Mouse (Mus musculus) hindbrain, embryonic 15.5 days (tissue): ENCODE data around the gene Slc39a8. TPM values are rescaled to one million over a fixed set of nuclear protein-coding genes. Genes with fewer than 3 reads are reported as not detected.

Experiments used
- ATAC-seq: fragments of 200-750 bp; cut with Nextera tagmentation; 2 replicates; pipeline ENCODE4 v1.8.0; 2017; ENCODE audit warnings: low read depth, moderate number of reproducible peaks, moderate TSS enrichment; ENCODE audit not compliant: low FRiP score
- H3K27ac ChIP-seq: fragments of 300-500 bp; sonication (generic); replicated peaks from 2 replicates; pipeline ENCODE4 v1.5.1; 2015; ENCODE audit warnings: mild to moderate bottlenecking, inconsistent platforms
- H3K27me3 ChIP-seq: fragments of 300-500 bp; sonication (generic); 2 replicates; pipeline ENCODE4 v1.6.1; 2015; ENCODE audit warnings: control low read depth, inconsistent platforms
- H3K36me3 ChIP-seq: fragments of 300-500 bp; sonication (generic); 2 replicates; pipeline ENCODE4 v1.6.1; 2015; ENCODE audit warnings: control low read depth, inconsistent platforms
- H3K4me1 ChIP-seq: fragments of 300-500 bp; sonication (generic); replicated peaks from 2 replicates; pipeline ENCODE4 v1.6.1; 2015; ENCODE audit warnings: control low read depth, inconsistent platforms
- H3K4me2 ChIP-seq: fragments of 300-500 bp; sonication (generic); 2 replicates; pipeline ENCODE4 v1.6.1; 2015; ENCODE audit warnings: moderate library complexity, mild to moderate bottlenecking, inconsistent platforms
- H3K4me3 ChIP-seq: fragments of 300-500 bp; sonication (generic); 2 replicates; pipeline ENCODE4 v1.5.1; 2015; ENCODE audit warnings: mild to moderate bottlenecking, inconsistent platforms
- H3K9ac ChIP-seq: fragments of 300-500 bp; sonication (generic); 2 replicates; pipeline ENCODE4 v1.6.1; 2015; ENCODE audit warnings: inconsistent platforms
- H3K9me3 ChIP-seq: fragments of 300-500 bp; sonication (generic); 2 replicates; pipeline ENCODE4 v1.6.1; 2016; ENCODE audit warnings: control low read depth, inconsistent platforms
- WGBS: fragments of 180-500 bp; shearing (Covaris S2); methylation state at CpG from one replicate; pipeline ENCODE4 v1.1.7; 2015; 5-methylcytosine and 5-hydroxymethylcytosine counted together
- polyA plus RNA-seq: library from polyadenylated mRNA; unstranded; fragments of >200 nt; fragmentation: Nextera tagmentation; extraction: Ambion mirVana; gene quantifications from 2 replicates; pipeline ENCODE4 v1.2.1, GENCODE M21; 2015

Slc39a8 gene
- polyA plus RNA-seq, 1 experiment from 2014 or later = 13.1 TPM

GRCm38 (mm10) chr3:135828000-135828399 lies 2.9 kb downstream of the Slc39a8 start:
- Histone ChIP-seq H3K9me3 (no peaks in the 10 kb centered on the region), H3K4me3 (no peak overlapping the region), H3K36me3 (no peaks in the 10 kb centered on the region), H3K27ac (no peak overlapping the region), H3K27me3 (peaks cover 11% of the 10 kb centered on the region), H3K4me2 (no peak overlapping the region), H3K4me1 (peaks cover 22% of the 10 kb centered on the region), H3K9ac (no peak overlapping the region)
- ATAC-seq = no peak
- 52% methylated on average over 1 of the region's 1 CpGs for WGBS

DNA sequence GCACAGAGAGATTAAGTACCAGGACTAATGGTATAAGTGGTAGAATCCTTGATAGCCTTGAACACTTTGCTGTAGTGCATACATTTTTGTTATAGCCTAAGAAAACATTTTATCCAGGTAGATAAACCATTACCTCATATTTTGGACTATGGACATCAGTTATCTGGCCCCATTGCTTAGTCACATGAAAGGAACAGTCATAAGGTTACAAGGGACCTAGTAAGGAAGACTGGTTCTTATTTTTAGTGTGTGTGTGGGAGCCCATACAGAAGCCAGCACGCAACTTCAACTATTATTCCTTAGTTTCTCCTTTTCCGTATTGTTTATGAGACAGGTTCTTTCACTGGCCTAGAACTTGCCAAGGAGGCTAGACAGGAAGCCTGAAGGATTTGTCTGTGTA lies 7.4 kb downstream of the Slc39a8 start:
- Histone ChIP-seq H3K4me3 (no peak overlapping the region), H3K36me3 (no peaks in the 10 kb centered on the region), H3K4me2 (no peak overlapping the region), H3K9me3 (no peaks in the 10 kb centered on the region), H3K27me3 (peaks cover 2% of the 10 kb centered on the region; the same call in 1 of the 2 replicates), H3K9ac (no peak overlapping the region), H3K27ac (no peak overlapping the region), H3K4me1 (no peaks in the 10 kb centered on the region)
- ATAC-seq = no peak
- 92% methylated on average over 2 of the region's 2 CpGs for WGBS

GRCm38 (mm10) chr3:135832907-135833306 lies 7.8 kb downstream of the Slc39a8 start:
- Histone ChIP-seq H3K4me2 (no peak overlapping the region), H3K36me3 (no peaks in the 10 kb centered on the region), H3K27ac (no peak overlapping the region), H3K4me3 (no peak overlapping the region), H3K9me3 (no peaks in the 10 kb centered on the region), H3K4me1 (no peaks in the 10 kb centered on the region), H3K27me3 (0 out of 2 replicates have a peak, but pooled peaks cover 2% of the 10 kb centered on the region), H3K9ac (no peak overlapping the region)
- 82% methylated on average over 4 of the region's 4 CpGs for WGBS
- ATAC-seq = no peak

DNA sequence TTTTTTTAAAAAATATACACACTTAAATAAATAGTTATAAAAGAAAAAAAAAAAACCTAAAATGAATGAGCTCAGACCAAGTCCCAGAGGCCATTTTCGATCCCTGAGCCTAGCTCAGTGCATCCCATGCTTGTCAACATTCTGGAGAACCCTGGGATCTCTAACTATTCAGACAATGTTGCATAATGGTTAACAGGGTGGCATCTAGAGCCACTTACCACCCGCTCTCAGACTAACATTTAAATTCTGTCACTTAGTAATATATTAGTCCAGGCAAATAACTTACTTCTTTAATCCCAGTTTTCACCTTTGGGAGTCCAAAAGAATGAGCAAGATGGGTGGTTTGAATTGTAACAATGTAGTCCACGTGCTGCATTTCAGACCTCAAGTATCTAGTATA lies 9.9 kb downstream of the Slc39a8 start:
- Histone ChIP-seq H3K4me2 (no peak overlapping the region), H3K36me3 (no peaks in the 10 kb centered on the region), H3K27me3 (no peaks in the 10 kb centered on the region), H3K4me1 (no peaks in the 10 kb centered on the region), H3K27ac (no peak overlapping the region), H3K4me3 (no peak overlapping the region), H3K9ac (no peak overlapping the region), H3K9me3 (no peaks in the 10 kb centered on the region)
- 84% methylated on average over 3 of the region's 3 CpGs for WGBS
- ATAC-seq = no peak

- Histone ChIP-seq H3K4me1 (no peaks in the 10 kb centered on the region), H3K9ac (no peak overlapping the region), H3K27ac (no peak overlapping the region), H3K9me3 (no peaks in the 10 kb centered on the region), H3K4me3 (no peak overlapping the region), H3K4me2 (no peak overlapping the region), H3K27me3 (no peaks in the 10 kb centered on the region), H3K36me3 (no peaks in the 10 kb centered on the region)
- WGBS = 95% methylated on average over 13 of the region's 13 CpGs
- ATAC-seq = no peak
Measured at GRCm38 (mm10) chr3:135839535-135839934, 14.5 kb downstream of the Slc39a8 start.

DNA sequence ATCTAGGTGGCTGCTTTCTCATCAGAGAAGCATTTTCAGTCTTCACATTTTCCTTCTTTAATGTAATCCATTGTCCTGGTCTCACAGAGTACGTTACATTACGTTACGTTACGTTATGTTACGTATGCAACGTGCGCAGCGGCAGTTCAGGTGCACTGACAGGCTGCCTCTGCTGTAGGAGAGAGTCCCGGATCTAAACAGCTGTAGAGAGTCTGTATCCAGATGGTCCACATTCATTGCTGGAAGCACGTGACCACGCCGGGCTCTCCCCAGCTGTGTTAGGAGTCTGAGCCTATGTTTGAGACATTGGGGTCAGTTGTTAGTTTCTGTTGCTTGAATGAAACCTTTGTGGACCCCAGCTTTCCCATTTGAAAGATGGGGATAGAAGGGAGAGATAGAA lies 15.1 kb downstream of the Slc39a8 start:
- no peak overlapping the region for H3K9ac ChIP-seq
- H3K36me3 ChIP-seq = no peaks in the 10 kb centered on the region
- no peak overlapping the region for H3K27ac ChIP-seq
- 83% methylated on average over 12 of the region's 12 CpGs for WGBS
- H3K4me3 ChIP-seq = no peak overlapping the region
- no peak overlapping the region for H3K4me2 ChIP-seq
- H3K9me3 ChIP-seq = no peaks in the 10 kb centered on the region
- no peaks in the 10 kb centered on the region for H3K4me1 ChIP-seq
- no peak for ATAC-seq
- no peaks in the 10 kb centered on the region for H3K27me3 ChIP-seq

DNA sequence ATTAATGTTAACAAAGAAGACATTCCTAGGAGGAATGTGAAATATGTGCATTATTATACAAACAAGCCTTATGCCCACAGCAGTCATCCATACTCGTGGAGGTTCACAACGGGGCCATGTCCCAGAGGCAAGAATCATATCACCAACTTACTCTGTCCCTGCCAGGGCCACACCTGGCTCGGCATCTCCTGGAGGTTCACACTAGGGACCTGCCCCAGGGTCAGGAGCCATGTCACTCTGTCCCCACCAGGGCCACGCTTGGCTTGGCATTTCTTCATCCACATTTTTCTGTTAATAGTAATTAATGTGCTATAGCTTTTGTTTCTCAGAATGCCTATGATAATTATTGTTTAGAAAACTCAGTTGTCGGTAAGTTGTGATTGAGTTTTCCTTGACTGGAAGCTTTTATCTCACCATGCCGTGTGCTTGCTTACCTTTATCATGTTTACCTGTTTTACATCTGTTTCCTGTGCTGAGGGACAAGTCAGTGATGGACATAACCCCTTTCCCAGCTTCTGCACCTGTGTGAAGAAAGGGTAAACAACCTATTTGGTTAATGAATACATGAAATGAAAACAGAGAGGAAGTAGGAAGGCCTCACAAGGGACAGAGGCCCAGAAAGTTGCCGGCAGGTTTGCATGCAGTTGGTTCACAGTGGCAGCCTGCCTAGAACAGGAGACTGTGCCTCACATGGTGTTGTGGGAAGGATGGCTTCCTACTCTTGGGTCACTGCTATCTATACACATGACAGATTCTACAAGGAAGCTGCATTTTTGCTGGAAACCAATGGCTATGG lies 16.8 kb downstream of the Slc39a8 start:
- 77% methylated on average over 7 of the region's 7 CpGs for WGBS
- Histone ChIP-seq H3K4me1 (no peaks in the 10 kb centered on the region), H3K4me2 (no peak overlapping the region), H3K36me3 (no peaks in the 10 kb centered on the region), H3K27ac (no peak overlapping the region), H3K27me3 (no peaks in the 10 kb centered on the region), H3K4me3 (no peak overlapping the region), H3K9me3 (no peaks in the 10 kb centered on the region), H3K9ac (no peak overlapping the region)
- ATAC-seq = no peak

DNA sequence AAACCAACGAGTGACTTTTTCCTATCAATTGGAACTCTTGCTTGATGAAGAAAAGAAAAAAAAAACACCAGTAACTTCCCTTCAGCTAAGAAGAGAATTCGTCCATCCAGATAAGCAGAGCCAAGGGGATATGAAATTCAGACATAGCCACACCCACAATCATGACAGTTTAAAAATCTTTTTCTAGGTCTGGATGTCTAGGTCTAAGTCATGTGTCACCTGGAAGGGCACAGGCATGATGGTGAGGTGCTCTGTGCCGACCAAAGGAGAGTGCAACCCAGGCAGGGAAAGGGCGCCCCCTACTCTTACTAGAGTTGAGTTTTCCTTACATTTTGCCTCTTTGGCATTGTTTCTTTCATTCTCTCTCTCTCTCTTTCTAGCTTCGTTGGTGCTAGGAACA lies 18.1 kb downstream of the Slc39a8 start:
- Histone ChIP-seq H3K9ac (no peak overlapping the region), H3K4me1 (no peaks in the 10 kb centered on the region), H3K27ac (no peak overlapping the region), H3K9me3 (no peaks in the 10 kb centered on the region), H3K4me3 (no peak overlapping the region), H3K27me3 (no peaks in the 10 kb centered on the region), H3K36me3 (no peaks in the 10 kb centered on the region), H3K4me2 (no peak overlapping the region)
- whole genome bisulfite sequencing = 76% methylated on average over 5 of the region's 5 CpGs
- ATAC-seq = no peak

DNA sequence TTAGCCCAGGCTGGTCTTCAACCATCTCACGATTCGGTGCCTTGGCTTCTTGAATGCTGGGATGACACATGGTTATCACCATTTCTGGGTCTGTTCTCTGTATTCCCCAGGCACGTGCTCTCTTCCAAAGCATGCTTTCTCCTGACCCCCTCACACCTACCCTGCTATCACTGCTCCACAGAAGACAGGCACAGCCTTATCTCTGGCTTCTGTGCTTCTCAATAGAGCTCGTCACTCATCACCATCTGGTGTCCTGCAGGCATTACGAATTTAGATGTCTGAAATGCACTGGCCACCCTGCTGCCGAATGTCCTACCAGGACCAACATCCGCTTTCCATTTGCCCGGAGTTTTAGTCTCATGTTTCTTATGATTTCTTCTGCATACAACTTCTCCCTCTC lies 18.6 kb downstream of the Slc39a8 start:
- Histone ChIP-seq H3K27ac (no peak overlapping the region), H3K9me3 (no peaks in the 10 kb centered on the region), H3K36me3 (no peaks in the 10 kb centered on the region), H3K4me2 (no peak overlapping the region), H3K4me1 (no peaks in the 10 kb centered on the region), H3K9ac (no peak overlapping the region), H3K27me3 (no peaks in the 10 kb centered on the region), H3K4me3 (no peak overlapping the region)
- ATAC-seq = no peak
- WGBS = 75% methylated on average over 8 of the region's 8 CpGs

- Histone ChIP-seq H3K9ac (no peak overlapping the region), H3K9me3 (no peaks in the 10 kb centered on the region), H3K4me1 (no peaks in the 10 kb centered on the region), H3K27ac (no peak overlapping the region), H3K4me2 (no peak overlapping the region), H3K27me3 (no peaks in the 10 kb centered on the region), H3K36me3 (no peaks in the 10 kb centered on the region), H3K4me3 (no peak overlapping the region)
- ATAC-seq = no peak
- WGBS = 97% methylated on average over 1 of the region's 1 CpGs
Measured at GRCm38 (mm10) chr3:135844835-135845234, 19.8 kb downstream of the Slc39a8 start.

DNA sequence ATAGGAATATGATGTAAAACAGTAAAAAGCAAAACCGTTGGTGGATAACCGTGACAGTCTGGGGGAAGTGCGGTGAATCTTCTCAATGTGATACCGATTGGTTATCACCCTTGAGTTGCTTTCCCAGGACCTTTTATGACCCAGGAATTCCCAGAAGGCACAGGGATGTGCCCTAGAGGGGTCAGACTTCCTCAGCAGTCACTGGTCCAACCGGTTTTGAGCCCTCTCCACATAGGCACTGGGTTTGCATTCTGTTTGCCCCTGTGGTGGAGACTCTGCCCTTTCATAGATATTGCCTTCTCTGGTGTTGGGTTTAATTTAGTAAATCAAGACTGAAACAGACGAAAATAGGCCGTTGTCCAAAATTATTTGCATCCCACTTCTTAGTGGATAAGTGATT lies 20.8 kb downstream of the Slc39a8 start:
- Histone ChIP-seq H3K36me3 (no peaks in the 10 kb centered on the region), H3K27me3 (no peaks in the 10 kb centered on the region), H3K4me2 (no peak overlapping the region), H3K27ac (no peak overlapping the region), H3K4me3 (no peak overlapping the region), H3K9me3 (no peaks in the 10 kb centered on the region), H3K9ac (no peak overlapping the region), H3K4me1 (no peaks in the 10 kb centered on the region)
- WGBS = 63% methylated on average over 7 of the region's 7 CpGs
- no peak for ATAC-seq

GRCm38 (mm10) chr3:135851607-135852006 lies 26.5 kb downstream of the Slc39a8 start:
- no peak overlapping the region for H3K4me2 ChIP-seq
- no peak for ATAC-seq
- no peak overlapping the region for H3K27ac ChIP-seq
- H3K4me1 ChIP-seq = peaks cover 3% of the 10 kb centered on the region; the same call in 1 of the 2 replicates
- no peaks in the 10 kb centered on the region for H3K27me3 ChIP-seq
- WGBS = 82% methylated on average over 2 of the region's 2 CpGs
- no peaks in the 10 kb centered on the region for H3K36me3 ChIP-seq
- no peak overlapping the region for H3K9ac ChIP-seq
- no peak overlapping the region for H3K4me3 ChIP-seq
- no peaks in the 10 kb centered on the region for H3K9me3 ChIP-seq
